Mouse (Mus musculus) hindbrain, embryonic 14.5 days (tissue): ENCODE results near the gene 4930568D16Rik. TPM values are rescaled to one million over a fixed set of nuclear protein-coding genes. Genes with fewer than 3 reads are reported as not detected.

ENCODE experiments used
- ATAC-seq: fragments of 200-750 bp; cut with Nextera tagmentation; 2 replicates; pipeline ENCODE4 v1.8.0; 2017; ENCODE audit warnings: moderate number of reproducible peaks, mild to moderate bottlenecking, moderate TSS enrichment, moderate library complexity; ENCODE audit not compliant: low FRiP score
- DNase-seq: peaks from one replicate; pipeline ENCODE4 v3.0.0-alpha.2; 2015; ENCODE audit warnings: low spot score
- H3K27ac ChIP-seq: fragments of 300-500 bp; sonication (generic); 2 replicates; pipeline ENCODE4 v1.5.1; 2014; ENCODE audit warnings: mild to moderate bottlenecking, moderate library complexity
- H3K27me3 ChIP-seq: fragments of 300-500 bp; sonication (generic); 2 replicates; pipeline ENCODE4 v1.6.1; 2014; ENCODE audit warnings: mild to moderate bottlenecking, low read length, mixed read lengths; ENCODE audit not compliant: control insufficient read depth, insufficient read depth
- H3K36me3 ChIP-seq: fragments of 300-500 bp; sonication (generic); replicated peaks from 2 replicates; pipeline ENCODE4 v1.6.1; 2014; ENCODE audit not compliant: control insufficient read depth, insufficient read depth
- H3K4me1 ChIP-seq: fragments of 300-500 bp; sonication (generic); replicated peaks from 2 replicates; pipeline ENCODE4 v1.6.1; 2014; ENCODE audit warnings: antibody characterized with exemption, low read length, mixed read lengths; ENCODE audit not compliant: control insufficient read depth, insufficient read depth
- H3K4me2 ChIP-seq: fragments of 300-500 bp; sonication (generic); replicated peaks from 2 replicates; pipeline ENCODE4 v1.6.1; 2014; ENCODE audit warnings: mild to moderate bottlenecking, moderate library complexity
- H3K4me3 ChIP-seq: fragments of 300-500 bp; sonication (generic); replicated peaks from 2 replicates; pipeline ENCODE4 v1.5.1; 2014; ENCODE audit warnings: mild to moderate bottlenecking, low read length
- H3K9ac ChIP-seq: fragments of 300-500 bp; sonication (generic); 2 replicates; pipeline ENCODE4 v1.6.1; 2014
- H3K9me3 ChIP-seq: fragments of 300-500 bp; sonication (generic); 2 replicates; pipeline ENCODE4 v1.6.1; 2016; ENCODE audit warnings: low read length; ENCODE audit not compliant: control insufficient read depth
- WGBS: fragments of 180-500 bp; shearing (Covaris S2); extraction: QIAGEN DNeasy Blood & Tissue Kit; methylation state at CpG from one replicate; pipeline ENCODE4 v1.1.7; 2014; 5-methylcytosine and 5-hydroxymethylcytosine counted together
- polyA plus RNA-seq: library from polyadenylated mRNA; unstranded; fragments of >200 nt; fragmentation: Nextera tagmentation; extraction: Ambion mirVana; gene quantifications from 2 replicates; pipeline ENCODE4 v1.2.1, GENCODE M21; 2014

The 4930568D16Rik gene
- polyA plus RNA-seq, 1 experiment from 2014 or later: not detected

GRCm38 (mm10) chr2:35377600-35377999 lies 10.1 kb upstream of the 4930568D16Rik start:
- Histone ChIP-seq H3K4me3 (no peak overlapping the region), H3K36me3 (no peaks in the 10 kb centered on the region), H3K9ac (no peak overlapping the region), H3K27me3 (no peaks in the 10 kb centered on the region), H3K4me2 (no peak overlapping the region), H3K27ac (no peak overlapping the region), H3K4me1 (no peaks in the 10 kb centered on the region), H3K9me3 (no peaks in the 10 kb centered on the region)
- ATAC-seq: no peak
- DNase-seq: no peak
- whole genome bisulfite sequencing: 70% methylated on average over 6 of the region's 6 CpGs

- ATAC-seq (no peak), DNase-seq (peak; percentile 68)
- 14% methylated on average over 3 of the region's 3 CpGs for WGBS
- H3K4me2 ChIP-seq: no peak overlapping the region
- no peak overlapping the region for H3K4me3 ChIP-seq
- H3K36me3 ChIP-seq: no peaks in the 10 kb centered on the region
- H3K9ac ChIP-seq: no peak overlapping the region
- H3K27ac ChIP-seq: no peak overlapping the region
- no peaks in the 10 kb centered on the region for H3K27me3 ChIP-seq
- no peaks in the 10 kb centered on the region for H3K4me1 ChIP-seq
- H3K9me3 ChIP-seq: no peaks in the 10 kb centered on the region
Observed at GRCm38 (mm10) chr2:35373003-35373402, 5.5 kb upstream of the 4930568D16Rik start.

GRCm38 (mm10) chr2:35370686-35371085 lies 3.2 kb upstream of the 4930568D16Rik start:
- Histone ChIP-seq H3K9ac (no peak overlapping the region), H3K27ac (no peak overlapping the region), H3K9me3 (no peaks in the 10 kb centered on the region), H3K27me3 (no peaks in the 10 kb centered on the region), H3K36me3 (no peaks in the 10 kb centered on the region), H3K4me1 (no peaks in the 10 kb centered on the region), H3K4me2 (no peak overlapping the region), H3K4me3 (no peak overlapping the region)
- DNase-seq: no peak
- ATAC-seq: no peak

- 65% methylated on average over 5 of the region's 5 CpGs for WGBS
- no peak overlapping the region for H3K9ac ChIP-seq
- H3K27ac ChIP-seq: no peak overlapping the region
- no peaks in the 10 kb centered on the region for H3K36me3 ChIP-seq
- peak; percentile 59 for DNase-seq
- no peak overlapping the region for H3K4me3 ChIP-seq
- no peaks in the 10 kb centered on the region for H3K4me1 ChIP-seq
- ATAC-seq: no peak
- no peaks in the 10 kb centered on the region for H3K27me3 ChIP-seq
- H3K4me2 ChIP-seq: no peak overlapping the region
- H3K9me3 ChIP-seq: no peaks in the 10 kb centered on the region
Observed at GRCm38 (mm10) chr2:35349184-35349583, 18.3 kb downstream of the 4930568D16Rik start.

- H3K27ac ChIP-seq: no peak overlapping the region
- H3K27me3 ChIP-seq: no peaks in the 10 kb centered on the region
- no peak overlapping the region for H3K9ac ChIP-seq
- no peaks in the 10 kb centered on the region for H3K36me3 ChIP-seq
- no peaks in the 10 kb centered on the region for H3K4me1 ChIP-seq
- 74% methylated on average over 2 of the region's 2 CpGs for WGBS
- no peak overlapping the region for H3K4me2 ChIP-seq
- DNase-seq (no peak), ATAC-seq (no peak)
- H3K9me3 ChIP-seq: no peaks in the 10 kb centered on the region
- H3K4me3 ChIP-seq: no peak overlapping the region
Observed at GRCm38 (mm10) chr2:35345984-35346383, 21.5 kb downstream of the 4930568D16Rik start.

GRCm38 (mm10) chr2:35342605-35343004 lies 24.9 kb downstream of the 4930568D16Rik start:
- Histone ChIP-seq H3K4me3 (no peak overlapping the region), H3K9me3 (no peaks in the 10 kb centered on the region), H3K27me3 (no peaks in the 10 kb centered on the region), H3K36me3 (no peaks in the 10 kb centered on the region), H3K4me2 (no peak overlapping the region), H3K27ac (no peak overlapping the region), H3K9ac (no peak overlapping the region), H3K4me1 (no peaks in the 10 kb centered on the region)
- ATAC-seq: no peak
- 87% methylated on average over 3 of the region's 3 CpGs for whole genome bisulfite sequencing
- no peak for DNase-seq

GRCm38 (mm10) chr2:35338707-35339106 lies 28.8 kb downstream of the 4930568D16Rik start:
- H3K4me3 ChIP-seq: no peak overlapping the region
- no peak for ATAC-seq
- no peaks in the 10 kb centered on the region for H3K36me3 ChIP-seq
- 84% methylated on average over 6 of the region's 6 CpGs for WGBS
- DNase-seq: no peak
- H3K27me3 ChIP-seq: no peaks in the 10 kb centered on the region
- no peak overlapping the region for H3K9ac ChIP-seq
- H3K27ac ChIP-seq: no peak overlapping the region
- H3K9me3 ChIP-seq: no peaks in the 10 kb centered on the region
- H3K4me2 ChIP-seq: no peak overlapping the region
- peaks cover 18% of the 10 kb centered on the region for H3K4me1 ChIP-seq

- H3K27ac ChIP-seq: no peak overlapping the region
- no peaks in the 10 kb centered on the region for H3K9me3 ChIP-seq
- no peak overlapping the region for H3K4me2 ChIP-seq
- no peaks in the 10 kb centered on the region for H3K27me3 ChIP-seq
- DNase-seq (no peak), ATAC-seq (no peak)
- WGBS: 83% methylated on average over 1 of the region's 1 CpGs
- H3K9ac ChIP-seq: no peak overlapping the region
- H3K36me3 ChIP-seq: no peaks in the 10 kb centered on the region
- H3K4me1 ChIP-seq: peaks cover 18% of the 10 kb centered on the region
- no peak overlapping the region for H3K4me3 ChIP-seq
Observed at GRCm38 (mm10) chr2:35338036-35338435, 29.5 kb downstream of the 4930568D16Rik start.

GRCm38 (mm10) chr2:35337419-35337818 lies 30.1 kb downstream of the 4930568D16Rik start:
- Histone ChIP-seq H3K4me3 (peak overlapping the region; percentile 72), H3K9ac (peak overlapping the region; percentile 42), H3K27ac (no peak overlapping the region), H3K36me3 (no peaks in the 10 kb centered on the region), H3K4me1 (peaks cover 18% of the 10 kb centered on the region), H3K4me2 (peak overlapping the region; percentile 99), H3K9me3 (no peaks in the 10 kb centered on the region), H3K27me3 (no peaks in the 10 kb centered on the region)
- no peak for DNase-seq
- no peak for ATAC-seq
- 40% methylated on average over 10 of the region's 10 CpGs for WGBS
